Mouse (Mus musculus) activated CD4-positive, CD25-positive, alpha-beta regulatory T cell, adult 9 weeks (primary cell): ENCODE results near the gene Gdf10. TPM values are rescaled to one million over a fixed set of nuclear protein-coding genes. Genes with fewer than 3 reads are reported as not detected.

Experiments
- polyA plus RNA-seq: library from polyadenylated mRNA; unstranded; fragments of 100-300 nt; shearing (Covaris generic); gene quantifications from one replicate; pipeline ENCODE4 v1.2.1, GENCODE M21; 2017

Gdf10 gene
- polyA plus RNA-seq: not detected

GRCm38 (mm10) chr14:33923168-33924070 lies at the start of gene Gdf10:
Gdf10 (plus strand) TSS chr14:33923587.

GRCm38 (mm10) chr14:33940739-33941138 lies 17.4 kb downstream of the Gdf10 start, which contains the start of gene Gdf2:
Gdf2 (plus strand) TSS chr14:33941039.

GRCm38 (mm10) chr14:33953761-33954160 lies 30.4 kb downstream of the Gdf10 start, which contains the start of gene Rbp3:
Rbp3 (plus strand) TSS chr14:33954003.

GRCm38 (mm10) chr14:33978604-33979059 lies 55.2 kb downstream of the Gdf10 start, which contains the start of gene Zfp488:
Zfp488 (minus strand) TSS chr14:33978764.

Other genes with a start within 250 kb of the Gdf10 start
- not detected for gene Gdf2, start 17.5 kb downstream of the Gdf10 start, polyA plus RNA-seq
- gene Rbp3, start 30.4 kb downstream of the Gdf10 start, polyA plus RNA-seq: not detected
- gene Zfp488, start 55.2 kb downstream of the Gdf10 start, polyA plus RNA-seq: not detected
- gene Gm30083, start 91.6 kb downstream of the Gdf10 start, polyA plus RNA-seq: not detected
- gene Gm5460, start 93.2 kb downstream of the Gdf10 start, polyA plus RNA-seq: not detected
- gene Antxrl, start 129.1 kb downstream of the Gdf10 start, polyA plus RNA-seq: not detected
- not detected for gene Anxa8, start 162.4 kb downstream of the Gdf10 start, polyA plus RNA-seq
- gene A630023A22Rik, start 179.2 kb downstream of the Gdf10 start, polyA plus RNA-seq: not detected
- gene Npy4r, start 228.9 kb downstream of the Gdf10 start, polyA plus RNA-seq: not detected